Mouse (Mus musculus) heart, adult 2 months (tissue): ENCODE results near the gene Rdh7.

Experiments
- CTCF ChIP-seq: fragments of 200-600 bp; IDR thresholded peaks from 2 replicates; pipeline ENCODE4 v1.8.1; 2022; ENCODE audit warnings: antibody characterized with exemption, mild to moderate bottlenecking, moderate library complexity
- EP300 ChIP-seq: fragments of 200-500 bp; IDR thresholded peaks from 2 replicates; pipeline ENCODE4 v1.6.1; 2011; ENCODE audit warnings: low read depth, low read length, control low read depth; ENCODE audit not compliant: insufficient read depth
- POLR2A ChIP-seq: fragments of 200-500 bp; IDR thresholded peaks from 2 replicates; pipeline ENCODE4 v1.6.1; 2011; ENCODE audit warnings: mild to moderate bottlenecking, low read depth, low read length, control low read depth; ENCODE audit not compliant: insufficient read depth

- TF ChIP-seq POLR2A (no peak), CTCF (no peak), EP300 (no peak)
Measured at GRCm38 (mm10) chr10:127886551-127886950, 2.1 kb downstream of the Rdh7 start.
